Mouse (Mus musculus) ES-CJ7 (cell line): ENCODE results near the gene Gm12216.
"Not testable (repeated sequence)": the region's sequence is repeated elsewhere in the genome, so short reads cannot be mapped to it uniquely, and the experiment has no call there.

ENCODE experiments used
- DNase-seq: peaks from one replicate; pipeline ENCODE4 v3.0.0; 2011; ENCODE audit warnings: low read depth, low spot score

Gene Gm12216

DNA sequence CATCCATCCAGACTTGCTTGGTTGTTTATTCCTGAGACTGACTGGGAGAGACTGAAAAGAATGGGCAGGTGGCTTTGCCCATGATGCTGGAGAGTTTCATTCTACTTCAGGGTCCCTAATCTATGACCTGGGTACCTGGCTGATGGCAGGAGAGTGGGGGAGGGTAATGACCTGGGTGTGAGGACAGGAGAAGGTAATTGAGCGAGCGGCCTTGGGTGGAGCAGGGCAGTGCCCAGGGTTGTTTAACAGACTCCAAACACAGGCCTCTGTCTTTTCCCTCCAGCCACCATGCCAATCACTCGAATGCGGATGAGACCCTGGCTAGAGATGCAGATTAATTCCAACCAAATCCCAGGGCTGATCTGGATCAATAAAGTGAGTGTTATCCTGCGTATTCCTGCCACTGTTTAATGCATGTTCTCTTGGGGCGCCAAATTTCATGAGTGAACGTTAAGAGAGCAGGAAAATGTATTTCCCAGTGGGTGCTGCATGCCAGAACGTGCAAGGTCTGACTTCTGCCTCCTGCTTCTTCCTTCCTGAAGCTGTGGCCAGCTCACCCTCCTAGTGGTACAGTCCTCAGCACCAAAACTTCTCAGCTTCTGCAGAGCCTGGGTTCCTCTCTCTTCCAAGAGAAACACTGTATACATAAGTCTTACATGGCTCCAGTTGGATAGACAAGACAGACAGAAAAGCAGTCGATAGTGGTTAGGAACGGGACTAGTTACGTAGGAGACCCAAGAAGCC, 87.9 kb downstream of the Gm12216 start:
- no peak for DNase-seq

GRCm38 (mm10) chr11:53770125-53770791, 88.8 kb downstream of the Gm12216 start:
- DNase-seq: peak; percentile 48

DNA sequence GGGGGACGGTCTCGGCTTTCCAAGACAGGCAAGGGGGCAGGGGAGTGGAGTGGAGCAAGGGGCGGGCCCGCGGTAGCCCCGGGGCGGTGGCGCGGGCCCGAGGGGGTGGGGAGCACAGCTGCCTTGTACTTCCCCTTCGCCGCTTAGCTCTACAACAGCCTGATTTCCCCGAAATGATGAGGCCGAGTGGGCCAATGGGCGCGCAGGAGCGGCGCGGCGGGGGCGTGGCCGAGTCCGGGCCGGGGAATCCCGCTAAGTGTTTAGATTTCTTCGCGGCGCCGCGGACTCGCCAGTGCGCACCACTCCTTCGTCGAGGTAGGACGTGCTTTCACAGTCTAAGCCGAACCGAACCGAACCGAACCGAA, 89.3 kb downstream of the Gm12216 start, which contains the start of gene Irf1:
Gene Irf1, plus strand, starts transcription at position 255 of the 365 bp plus-strand sequence.
- DNase-seq: peak; percentile 97

DNA sequence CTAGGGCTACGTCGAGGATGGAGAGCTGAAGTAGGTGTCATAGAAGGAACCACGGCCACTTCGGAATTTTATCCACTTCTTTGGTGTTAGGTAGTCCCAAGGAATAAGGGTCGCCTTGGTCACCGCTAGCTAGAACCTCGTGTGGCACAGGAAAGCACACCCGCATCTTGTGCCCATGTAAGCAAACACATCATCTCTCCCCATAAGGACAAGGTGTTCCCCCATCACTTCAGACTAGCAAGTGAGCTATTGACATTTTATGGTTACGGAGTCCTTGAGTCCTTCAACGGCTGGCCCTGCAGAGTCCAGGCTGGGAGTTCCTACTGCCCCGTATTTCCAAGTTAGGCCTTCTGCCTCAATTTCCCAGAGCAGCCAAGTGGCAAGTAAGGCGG, 89.9 kb downstream of the Gm12216 start:
- DNase-seq: no peak

DNA sequence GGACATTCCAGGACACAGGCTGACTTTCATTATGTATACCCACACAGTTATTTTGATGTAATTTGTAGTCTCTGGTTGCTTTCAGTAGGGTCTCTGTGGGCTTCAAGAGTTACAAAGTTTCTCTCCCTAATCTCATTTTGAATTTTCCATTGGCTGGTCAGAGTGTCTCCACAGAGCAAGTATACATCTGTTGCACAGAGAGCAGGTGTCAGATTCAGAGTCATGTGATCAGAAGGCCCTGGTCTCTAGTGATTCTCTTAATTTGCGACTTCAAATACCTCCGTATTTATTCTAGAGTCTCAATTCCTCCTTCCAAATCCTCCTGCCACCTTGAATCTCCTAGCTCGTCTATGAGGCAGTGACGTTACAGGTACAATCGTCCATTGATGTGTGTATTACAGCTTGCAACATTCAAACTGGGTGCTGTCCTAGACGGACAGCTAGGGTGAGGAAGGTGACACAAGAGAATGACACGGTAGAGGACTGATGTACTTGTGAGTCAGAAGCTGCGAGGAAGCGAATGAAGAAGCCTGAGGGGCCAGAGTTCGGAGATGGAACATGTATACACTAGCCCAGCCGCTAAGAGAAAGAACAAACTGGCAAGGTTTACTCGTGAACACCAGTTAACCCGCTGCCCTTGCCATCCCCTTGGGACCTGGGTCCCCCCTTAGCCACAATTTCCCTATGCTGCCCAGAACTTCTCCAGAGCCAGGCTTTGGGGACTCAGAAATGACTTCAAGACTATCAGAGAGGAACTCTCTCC, 90.5 kb downstream of the Gm12216 start:
- no peak for DNase-seq

DNA sequence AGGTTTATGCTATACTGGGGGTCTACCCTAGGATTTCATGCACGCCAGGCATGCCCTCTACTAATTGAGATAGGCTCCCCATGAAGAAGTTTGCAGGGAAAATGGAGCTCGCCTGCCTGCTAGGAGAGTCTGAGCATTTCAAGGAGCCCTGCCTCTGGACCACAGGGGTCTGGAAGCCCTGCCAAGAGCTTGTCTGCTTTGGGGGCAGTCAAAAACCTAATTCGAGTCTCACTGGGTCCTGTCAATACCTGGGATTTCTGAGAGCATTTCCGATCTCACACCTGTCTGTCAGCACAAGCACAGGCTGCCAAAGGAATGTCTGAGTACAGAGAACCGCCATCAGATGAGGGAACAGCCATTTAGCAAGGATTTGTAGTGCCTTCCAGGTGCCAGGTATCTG, 94.5 kb downstream of the Gm12216 start:
- DNase-seq: no peak

DNA sequence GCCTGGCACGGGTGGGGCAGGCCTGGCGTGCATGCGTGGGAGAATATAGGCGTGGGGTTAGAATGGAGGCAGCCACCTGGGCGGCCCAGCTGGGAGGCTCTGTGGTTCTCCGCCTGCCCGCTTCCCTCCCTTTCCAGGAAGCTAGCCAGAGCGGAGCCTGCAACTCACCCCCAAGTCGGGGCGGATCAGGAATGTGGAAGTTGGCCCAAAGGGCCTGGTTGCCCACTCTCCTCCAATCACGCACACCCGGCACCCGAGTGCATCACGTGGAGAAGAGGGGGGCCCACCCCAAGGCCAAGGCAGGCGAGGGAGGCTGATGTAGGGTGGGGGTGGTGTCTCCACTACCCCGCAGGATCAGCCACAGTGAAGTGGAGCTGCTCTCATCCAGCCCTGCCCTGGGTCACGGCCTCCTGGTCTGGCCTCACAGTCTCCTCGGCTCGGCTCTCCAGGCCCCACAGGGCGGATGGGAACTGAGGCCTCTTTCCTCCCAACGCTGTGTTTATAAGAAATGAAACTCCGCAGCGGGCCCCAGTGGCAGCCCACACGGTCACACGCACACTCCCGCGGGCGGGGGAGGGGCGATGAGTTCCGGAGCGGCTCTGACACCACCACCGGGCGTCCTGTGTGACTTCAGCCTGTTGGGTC, 95.4 kb downstream of the Gm12216 start:
- DNase-seq: peak; percentile 80

DNA sequence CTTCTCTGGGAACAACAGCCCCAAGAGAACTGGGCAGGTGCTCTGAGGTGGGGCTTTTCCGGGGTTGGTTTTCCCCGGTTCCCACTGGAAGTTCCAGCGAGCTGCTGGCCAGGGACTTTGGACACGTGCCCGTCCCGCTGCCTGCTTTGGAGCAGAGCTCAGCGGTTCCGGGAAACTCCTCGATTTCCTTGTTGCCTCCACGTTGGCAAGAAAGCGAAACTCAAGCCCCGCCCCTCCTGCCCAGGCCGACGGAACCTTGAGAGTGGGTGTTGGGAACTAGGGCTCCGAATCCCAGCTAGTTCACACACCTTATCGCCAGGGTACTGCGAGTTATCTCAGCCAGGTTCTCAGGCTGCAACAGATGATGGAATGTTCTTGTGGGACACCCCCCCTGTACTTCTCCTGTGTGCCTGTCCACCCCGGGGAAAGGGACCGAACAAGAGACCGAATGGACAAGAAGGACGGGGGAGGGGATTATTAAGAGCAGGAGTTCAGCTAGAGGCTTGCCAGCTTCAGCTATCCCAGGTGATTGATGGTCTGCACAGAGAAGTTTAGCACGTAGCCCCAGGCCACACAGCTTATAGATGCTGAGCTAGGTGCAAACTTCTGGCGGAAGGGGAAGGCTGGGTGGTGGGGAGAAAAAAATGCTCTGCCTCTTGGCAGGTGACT, 96.1 kb downstream of the Gm12216 start:
- DNase-seq: peak; percentile 76

DNA sequence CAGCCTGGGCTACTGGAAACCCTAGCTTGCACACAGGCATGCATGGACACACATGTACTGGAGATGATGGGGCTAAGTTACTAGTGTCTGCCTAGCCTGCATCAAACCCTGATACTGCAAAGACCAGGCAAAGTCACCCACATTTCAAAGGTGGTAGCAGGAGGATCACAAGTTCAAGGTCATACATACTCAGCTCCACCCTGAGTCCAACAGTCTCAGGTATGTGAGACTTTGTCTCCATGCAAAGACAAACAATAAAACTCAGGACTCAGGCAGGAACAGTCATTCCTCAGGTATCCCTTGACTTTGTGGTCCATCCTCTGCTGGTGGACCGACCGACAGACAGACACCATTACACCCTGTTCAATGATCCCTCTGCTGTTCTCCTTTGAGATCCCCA, 96.6 kb downstream of the Gm12216 start:
- peak; percentile 72 for DNase-seq

DNA sequence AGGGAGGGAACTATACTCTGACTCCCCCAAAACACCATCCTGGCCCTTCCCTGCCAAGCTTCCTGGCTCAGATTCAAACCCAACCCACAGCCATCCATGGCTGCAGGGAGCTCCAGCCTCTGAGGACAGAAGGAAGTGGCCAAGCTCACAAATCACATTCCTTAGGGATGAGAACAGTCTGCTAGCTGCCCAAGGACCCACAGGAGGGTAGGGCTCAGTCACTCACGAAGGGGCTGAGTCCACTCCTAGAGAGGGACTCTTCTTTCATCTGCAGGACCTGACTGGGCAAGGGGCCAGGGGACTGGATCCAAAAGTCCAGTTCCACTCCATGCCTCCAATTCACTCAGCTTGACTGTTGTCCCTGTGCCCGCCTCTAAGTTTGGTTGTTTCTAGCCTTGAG, 97.2 kb downstream of the Gm12216 start:
- DNase-seq: no peak

GRCm38 (mm10) chr11:53761284-53761683, 97.8 kb downstream of the Gm12216 start:
- no peak for DNase-seq

- DNase-seq: peak; percentile 68
These were observed 99.3 kb downstream of the Gm12216 start for GRCm38 (mm10) chr11:53759545-53760406.

DNA sequence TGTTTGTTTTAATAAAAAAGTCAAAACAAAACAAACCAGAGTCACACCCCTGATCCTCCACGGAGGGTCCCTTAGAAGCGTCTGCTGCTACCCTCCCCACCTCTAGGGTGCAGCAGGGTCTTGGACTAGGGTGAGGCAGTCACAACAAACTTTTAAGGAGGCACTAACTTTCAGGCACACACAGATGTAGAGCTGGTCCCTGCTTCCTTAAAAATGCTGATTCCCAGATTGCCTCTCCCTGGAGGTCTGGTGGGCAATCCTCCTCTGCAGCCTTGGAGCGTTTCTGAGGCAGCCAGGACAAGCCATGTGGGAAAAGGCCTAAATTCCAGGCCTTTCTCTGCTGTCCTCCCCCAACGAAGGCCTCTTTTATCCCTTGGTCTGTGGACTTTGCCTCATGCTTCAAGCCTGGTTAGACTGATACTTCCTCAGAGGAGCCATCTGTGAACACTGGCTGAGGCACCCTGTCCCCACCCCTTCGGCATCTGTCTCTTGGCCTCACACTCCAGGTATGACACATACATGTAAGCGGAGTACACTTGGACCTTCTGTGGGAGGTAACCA, 100.2 kb downstream of the Gm12216 start:
- DNase-seq: peak; percentile 79

GRCm38 (mm10) chr11:53758033-53758432, 101.0 kb downstream of the Gm12216 start:
- DNase-seq: not testable (repeated sequence)

- no peak for DNase-seq
These were observed 101.4 kb downstream of the Gm12216 start for GRCm38 (mm10) chr11:53757612-53758011.

- DNase-seq: no peak
These were observed 104.0 kb downstream of the Gm12216 start for GRCm38 (mm10) chr11:53755011-53755595.

GRCm38 (mm10) chr11:53749716-53750352, 109.2 kb downstream of the Gm12216 start:
- peak; percentile 51 for DNase-seq

DNA sequence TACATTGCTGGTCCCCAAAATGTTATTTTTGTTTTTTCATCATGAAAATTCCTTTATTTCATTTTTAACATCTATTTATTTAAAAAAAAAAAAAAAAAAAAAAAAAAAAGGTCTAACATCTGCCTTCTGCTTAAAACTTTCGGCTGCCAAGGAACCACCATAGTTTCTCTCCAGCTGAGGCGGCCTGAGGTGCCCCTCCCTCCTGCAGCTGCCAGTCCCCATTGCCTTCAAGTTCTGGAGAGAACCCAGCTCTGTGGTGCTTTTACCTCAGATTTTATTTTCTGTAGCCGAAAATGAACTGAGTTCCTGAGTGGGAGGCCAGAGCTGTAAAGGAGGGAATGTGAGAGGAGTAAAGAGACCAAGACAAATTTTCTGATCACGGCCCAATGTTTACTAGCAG, 109.8 kb downstream of the Gm12216 start:
- DNase-seq: no peak

DNA sequence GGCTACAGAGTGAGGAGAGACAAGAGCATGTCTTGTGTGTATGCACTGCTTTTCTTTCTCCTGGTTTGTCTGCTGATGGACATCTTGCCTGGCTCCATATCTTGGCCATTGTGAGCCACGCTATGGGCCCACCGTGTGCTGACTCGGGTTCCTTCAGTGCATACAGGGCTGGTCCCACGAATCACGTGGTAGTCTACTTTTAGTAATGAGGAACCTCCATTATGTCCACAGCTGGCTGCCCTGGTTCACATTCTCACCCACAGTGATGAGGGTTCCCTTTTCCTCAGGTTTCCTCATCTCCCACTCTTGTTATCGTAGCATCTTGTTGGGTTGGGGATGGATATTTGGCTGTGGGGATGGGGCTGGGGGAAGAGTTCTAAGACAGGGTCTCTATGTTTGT, 110.4 kb downstream of the Gm12216 start:
- no peak for DNase-seq
